Mouse (Mus musculus): ENCODE measurements around the gene Lrrk1. TPM values are rescaled to one million over a fixed set of nuclear protein-coding genes. Genes with fewer than 3 reads are reported as not detected.
"Not testable (repeated sequence)": the region's sequence is repeated elsewhere in the genome, so short reads cannot be mapped to it uniquely, and the experiment has no call there.

Gene Lrrk1
- polyA plus RNA-seq, 1 experiment from 2014 or later = 3.4 TPM

DNA sequence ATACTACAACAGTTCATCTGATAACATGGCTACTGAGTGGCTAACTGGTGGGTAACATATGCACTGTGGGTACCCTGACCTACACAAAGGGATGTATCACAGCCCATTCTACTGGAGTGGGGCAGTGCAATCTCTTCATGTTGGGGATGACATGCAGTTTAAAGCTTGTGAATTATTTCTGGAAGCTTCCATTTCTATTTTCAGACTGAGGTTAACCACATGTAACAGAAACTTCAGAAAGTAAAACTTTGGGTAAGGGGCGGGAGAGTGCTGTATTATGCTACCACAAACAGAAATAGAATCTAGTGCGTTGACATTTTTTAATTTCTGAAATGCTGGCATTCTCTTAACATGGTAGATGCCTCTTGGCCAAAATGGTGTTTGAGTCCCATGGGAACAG, 178.2 kb downstream of the Lrrk1 start:
- H3K4me3 ChIP-seq = no peak overlapping the region
- no peaks in the 10 kb centered on the region for H3K36me3 ChIP-seq
- 84% methylated on average over 2 of the region's 2 CpGs for WGBS
- no peaks in the 10 kb centered on the region for H3K27me3 ChIP-seq
- no peaks in the 10 kb centered on the region for H3K4me1 ChIP-seq (replicated peaks)
- ATAC-seq (ENCODE audit: low FRiP score, low read depth) = no peak
- no peak overlapping the region for H3K4me2 ChIP-seq
- no peak overlapping the region for H3K27ac ChIP-seq (replicated peaks)
- H3K9ac ChIP-seq = no peak overlapping the region
- no peaks in the 10 kb centered on the region; the same call in 1 of the 2 replicates for H3K9me3 ChIP-seq

DNA sequence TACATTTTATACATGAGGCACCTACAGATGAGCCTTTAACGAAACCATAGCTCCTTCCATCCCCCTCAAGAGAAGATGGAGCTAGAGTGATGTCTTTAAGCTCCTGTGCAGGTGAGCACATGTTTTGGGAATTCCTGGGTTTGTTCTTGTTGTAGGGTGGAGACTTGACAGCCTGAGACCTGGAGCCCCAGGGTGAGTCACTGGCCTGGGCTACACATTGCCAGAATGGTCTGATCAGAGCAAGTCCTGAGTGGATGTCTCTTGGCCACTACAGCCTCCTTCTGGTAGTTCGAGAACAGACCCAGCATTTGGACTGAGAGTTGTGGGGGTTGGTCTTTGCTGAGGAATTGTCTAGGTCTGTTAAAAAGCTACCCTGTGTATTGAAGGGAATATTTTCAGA, 186.5 kb downstream of the Lrrk1 start:
- no peak overlapping the region for H3K4me2 ChIP-seq
- peaks cover 12% of the 10 kb centered on the region for H3K4me1 ChIP-seq (replicated peaks)
- WGBS = 87% methylated on average over 2 of the region's 2 CpGs
- H3K9me3 ChIP-seq = no peaks in the 10 kb centered on the region
- H3K27me3 ChIP-seq = no peaks in the 10 kb centered on the region
- ATAC-seq (ENCODE audit: low FRiP score, low read depth) = no peak
- no peaks in the 10 kb centered on the region for H3K36me3 ChIP-seq
- no peak overlapping the region for H3K27ac ChIP-seq (replicated peaks)
- no peak overlapping the region for H3K4me3 ChIP-seq
- no peak overlapping the region for H3K9ac ChIP-seq

DNA sequence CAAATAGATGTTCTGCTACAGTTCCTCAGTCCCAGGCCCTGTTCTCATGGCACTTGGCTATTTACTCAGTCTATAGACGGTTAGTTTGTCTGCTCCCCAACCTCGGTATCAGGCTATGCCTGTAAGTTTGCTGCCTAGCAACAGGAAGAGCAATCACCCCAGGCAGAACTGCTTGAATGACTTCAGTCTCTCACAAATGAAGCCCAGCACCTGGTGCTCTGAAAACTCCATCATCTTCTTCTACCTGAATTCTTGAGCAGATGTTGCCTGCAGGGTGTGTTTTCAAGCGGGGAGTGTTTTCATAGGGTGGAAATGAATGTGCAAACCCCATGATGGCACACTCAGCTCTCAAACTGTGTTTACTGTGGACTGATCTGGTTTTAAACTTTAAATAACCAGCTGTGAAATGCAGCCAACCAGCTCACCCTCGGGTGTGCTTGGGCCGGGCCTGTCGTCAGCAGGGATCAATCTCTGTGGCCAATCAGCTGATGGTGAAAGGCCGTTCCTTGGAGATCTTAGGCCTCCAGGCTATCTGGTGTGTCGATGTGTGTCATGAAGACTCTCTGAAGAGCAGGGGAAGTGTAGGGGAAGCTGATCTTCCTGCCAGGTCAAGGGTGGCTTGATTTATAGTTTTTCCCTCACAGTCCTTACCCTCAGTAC, 187.2 kb downstream of the Lrrk1 start:
- Histone ChIP-seq H3K27me3 (no peaks in the 10 kb centered on the region), H3K9me3 (no peaks in the 10 kb centered on the region), H3K27ac (replicated peaks) (peak overlapping the region; percentile 27; the same call in 1 of the 2 replicates), H3K4me1 (replicated peaks) (peaks cover 12% of the 10 kb centered on the region), H3K4me3 (no peak overlapping the region), H3K9ac (no peak overlapping the region), H3K4me2 (no peak overlapping the region), H3K36me3 (no peaks in the 10 kb centered on the region)
- ATAC-seq (ENCODE audit: low FRiP score, low read depth) = peak; percentile 77
- 43% methylated on average over 8 of the region's 8 CpGs for WGBS

DNA sequence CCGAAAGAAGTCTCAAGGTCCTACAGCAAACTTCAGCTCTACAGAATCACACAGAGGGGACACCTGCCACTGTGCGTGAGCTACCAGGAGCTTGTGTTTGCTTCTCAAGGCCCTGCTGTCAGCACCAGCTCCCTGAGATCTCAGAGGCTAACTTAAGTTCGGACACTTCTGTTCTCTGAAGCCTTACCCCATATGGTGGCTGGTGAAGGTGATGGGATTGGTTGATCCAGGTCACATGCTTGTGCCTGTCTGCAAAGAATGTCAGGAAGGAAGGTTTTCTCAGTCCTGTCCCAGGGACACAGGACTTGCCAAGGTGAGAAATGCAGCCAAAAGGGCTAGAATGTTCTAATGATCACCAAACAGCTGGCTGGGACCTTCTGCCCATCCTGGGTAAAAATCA, 187.8 kb downstream of the Lrrk1 start:
- Histone ChIP-seq H3K4me3 (no peak overlapping the region), H3K27ac (replicated peaks) (peak overlapping the region; percentile 27; the same call in 1 of the 2 replicates), H3K4me2 (no peak overlapping the region), H3K4me1 (replicated peaks) (peaks cover 12% of the 10 kb centered on the region), H3K27me3 (no peaks in the 10 kb centered on the region), H3K36me3 (no peaks in the 10 kb centered on the region), H3K9ac (no peak overlapping the region), H3K9me3 (no peaks in the 10 kb centered on the region)
- no peak; the same call in 1 of the 2 replicates for ATAC-seq (ENCODE audit: low FRiP score, low read depth)
- WGBS = 82% methylated on average over 3 of the region's 3 CpGs

DNA sequence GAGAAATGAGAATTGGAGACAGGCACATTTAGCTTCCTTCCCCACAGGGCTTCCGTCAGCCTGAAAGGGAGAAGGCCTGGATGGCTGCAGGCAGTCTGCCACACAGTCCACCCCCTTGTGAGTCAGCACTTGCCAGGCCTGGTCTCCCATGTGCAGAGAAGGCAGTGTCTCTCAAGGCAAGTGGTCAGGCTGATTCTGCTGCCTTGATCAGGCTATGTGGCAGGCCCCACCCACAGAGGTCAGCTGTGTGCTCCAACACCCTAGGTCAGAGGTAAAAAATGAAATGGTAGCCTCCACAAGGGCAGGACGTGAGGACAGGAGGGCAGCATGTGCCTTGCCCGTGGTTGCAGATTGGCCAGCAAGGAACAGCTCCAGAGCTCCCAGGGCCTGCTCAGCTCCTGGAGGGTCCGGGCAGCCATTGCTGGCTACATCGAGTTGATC, 188.7 kb downstream of the Lrrk1 start:
- H3K36me3 ChIP-seq = no peaks in the 10 kb centered on the region
- peaks cover 12% of the 10 kb centered on the region for H3K4me1 ChIP-seq (replicated peaks)
- H3K4me3 ChIP-seq = no peak overlapping the region
- ATAC-seq (ENCODE audit: low FRiP score, low read depth) = no peak
- 81% methylated on average over 5 of the region's 5 CpGs for WGBS
- H3K9me3 ChIP-seq = no peaks in the 10 kb centered on the region
- 0 out of 2 replicates have a peak overlapping the region, but pooled peaks have one; percentile 12 for H3K27ac ChIP-seq (replicated peaks)
- no peak overlapping the region for H3K9ac ChIP-seq
- no peaks in the 10 kb centered on the region for H3K27me3 ChIP-seq
- H3K4me2 ChIP-seq = no peak overlapping the region

DNA sequence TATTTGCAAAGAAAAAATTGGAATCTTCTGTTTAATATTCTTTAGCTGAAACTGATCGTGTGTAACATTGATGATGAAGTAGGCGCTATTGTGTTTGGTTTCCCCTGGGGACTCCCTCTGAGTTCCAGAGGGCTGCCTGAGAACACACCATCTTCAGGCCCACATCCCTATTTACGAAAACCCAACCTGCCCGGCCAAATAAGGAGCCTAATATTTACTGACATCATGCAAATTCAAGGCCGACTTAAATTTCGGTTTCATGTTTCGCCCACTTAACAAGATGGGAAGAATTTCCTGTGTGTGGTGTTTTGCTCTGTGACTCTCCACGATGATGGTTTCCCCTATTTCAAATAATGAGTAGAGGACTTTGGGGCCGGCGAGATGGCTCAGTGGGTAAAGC, 189.7 kb downstream of the Lrrk1 start:
- Histone ChIP-seq H3K9me3 (no peaks in the 10 kb centered on the region), H3K27me3 (no peaks in the 10 kb centered on the region), H3K36me3 (no peaks in the 10 kb centered on the region), H3K4me1 (replicated peaks) (peaks cover 12% of the 10 kb centered on the region), H3K9ac (no peak overlapping the region), H3K27ac (replicated peaks) (no peak overlapping the region), H3K4me3 (no peak overlapping the region), H3K4me2 (no peak overlapping the region)
- 87% methylated on average over 10 of the region's 10 CpGs for WGBS
- no peak for ATAC-seq (ENCODE audit: low FRiP score, low read depth)

DNA sequence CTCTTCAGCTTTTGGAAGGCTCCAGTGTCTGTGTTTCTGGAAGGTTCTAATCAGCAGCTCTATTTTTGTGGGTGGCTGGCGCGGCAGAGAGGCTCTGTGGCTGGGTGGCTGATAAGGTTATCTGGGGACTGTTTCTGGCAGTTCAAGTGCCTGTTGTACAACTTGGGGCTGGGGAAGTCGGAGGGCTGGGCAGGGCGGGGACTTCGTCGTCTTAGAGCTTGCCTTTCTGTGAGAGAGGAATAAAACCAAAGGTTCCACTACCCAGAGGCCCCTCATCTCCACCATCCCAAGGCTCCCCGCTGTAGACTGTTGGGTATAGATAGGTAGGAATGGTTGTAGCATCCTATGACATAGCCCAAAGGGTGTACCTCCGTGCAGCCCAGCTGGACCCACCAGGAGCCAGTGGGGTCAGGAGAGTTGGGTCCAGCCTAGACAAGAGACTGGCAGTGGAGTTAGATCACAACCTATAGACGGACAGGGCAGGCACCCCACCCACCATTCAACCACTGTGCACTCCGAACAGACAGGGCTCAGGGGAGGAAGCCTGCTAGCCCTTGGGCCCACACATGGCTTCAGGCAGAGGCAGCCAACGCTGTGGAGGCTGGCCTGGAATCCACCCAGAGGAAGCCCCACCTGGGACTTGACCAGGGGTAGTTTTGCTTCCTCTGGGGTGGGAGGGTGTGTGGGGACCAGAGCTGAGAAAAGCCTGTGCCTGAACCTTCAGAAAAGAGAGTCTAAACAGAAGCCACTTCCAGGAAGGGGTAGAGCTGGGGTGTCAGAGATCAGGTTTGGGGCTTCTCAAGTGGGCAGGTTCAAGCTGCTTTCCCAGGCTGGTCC, 191.3 kb downstream of the Lrrk1 start:
- Histone ChIP-seq H3K36me3 (no peaks in the 10 kb centered on the region), H3K27ac (replicated peaks) (no peak overlapping the region), H3K4me2 (no peak overlapping the region), H3K27me3 (no peaks in the 10 kb centered on the region), H3K9ac (no peak overlapping the region), H3K9me3 (no peaks in the 10 kb centered on the region), H3K4me3 (no peak overlapping the region), H3K4me1 (replicated peaks) (peaks cover 12% of the 10 kb centered on the region)
- 83% methylated on average over 11 of the region's 11 CpGs for WGBS
- no peak for ATAC-seq (ENCODE audit: low FRiP score, low read depth)

DNA sequence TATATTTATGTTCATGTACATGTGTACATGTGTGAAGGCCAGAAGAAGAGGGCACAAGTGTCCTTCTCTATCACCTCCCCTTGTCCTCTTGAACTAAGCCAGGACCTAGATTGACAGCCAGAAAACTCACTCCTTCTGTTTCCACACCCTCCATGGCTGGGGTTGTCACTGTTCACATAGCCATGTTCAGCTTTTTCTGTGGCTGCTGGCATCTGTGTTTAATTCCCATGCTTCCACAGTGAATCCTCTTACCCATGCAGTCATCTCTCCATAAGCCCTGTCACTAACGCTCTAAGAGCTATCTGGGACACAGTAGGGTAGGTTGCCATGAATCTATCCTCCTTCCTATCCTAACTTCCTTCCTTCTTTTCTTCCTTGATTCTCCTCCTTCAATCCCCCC, 192.3 kb downstream of the Lrrk1 start:
- Histone ChIP-seq H3K9ac (no peak overlapping the region), H3K4me1 (replicated peaks) (peaks cover 10% of the 10 kb centered on the region), H3K27ac (replicated peaks) (no peak overlapping the region), H3K4me3 (no peak overlapping the region), H3K9me3 (no peaks in the 10 kb centered on the region), H3K4me2 (no peak overlapping the region), H3K36me3 (no peaks in the 10 kb centered on the region), H3K27me3 (no peaks in the 10 kb centered on the region)
- 88% methylated on average over 1 of the region's 1 CpGs for WGBS
- no peak for ATAC-seq (ENCODE audit: low FRiP score, low read depth)

DNA sequence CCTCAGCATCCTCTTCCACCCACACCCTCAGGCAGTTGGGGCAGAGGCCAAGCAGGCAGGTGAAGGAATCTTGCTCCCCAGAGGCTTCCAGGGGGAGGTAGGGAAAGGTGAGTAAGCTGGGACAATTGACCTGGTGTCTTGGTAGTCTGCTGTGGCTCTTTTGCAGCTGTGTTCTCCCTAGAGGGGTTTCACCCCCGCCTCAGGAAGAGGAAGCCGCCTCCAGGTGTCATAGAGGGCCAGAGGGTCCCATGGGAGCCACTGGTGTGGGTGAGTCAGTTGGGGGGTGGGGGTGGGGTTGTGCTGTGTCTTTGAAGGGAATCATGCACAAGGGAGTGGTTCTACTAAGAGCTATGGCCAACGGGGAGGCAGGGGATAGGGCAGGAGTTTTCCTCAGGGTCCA, 193.6 kb downstream of the Lrrk1 start:
- 85% methylated on average over 3 of the region's 3 CpGs for WGBS
- H3K4me1 ChIP-seq (replicated peaks) = peaks cover 2% of the 10 kb centered on the region; the same call in 1 of the 2 replicates
- no peak overlapping the region for H3K9ac ChIP-seq
- no peak overlapping the region for H3K4me3 ChIP-seq
- no peak for ATAC-seq (ENCODE audit: low FRiP score, low read depth)
- H3K9me3 ChIP-seq = no peaks in the 10 kb centered on the region
- no peaks in the 10 kb centered on the region for H3K27me3 ChIP-seq
- no peak overlapping the region for H3K27ac ChIP-seq (replicated peaks)
- no peak overlapping the region for H3K4me2 ChIP-seq
- H3K36me3 ChIP-seq = no peaks in the 10 kb centered on the region

DNA sequence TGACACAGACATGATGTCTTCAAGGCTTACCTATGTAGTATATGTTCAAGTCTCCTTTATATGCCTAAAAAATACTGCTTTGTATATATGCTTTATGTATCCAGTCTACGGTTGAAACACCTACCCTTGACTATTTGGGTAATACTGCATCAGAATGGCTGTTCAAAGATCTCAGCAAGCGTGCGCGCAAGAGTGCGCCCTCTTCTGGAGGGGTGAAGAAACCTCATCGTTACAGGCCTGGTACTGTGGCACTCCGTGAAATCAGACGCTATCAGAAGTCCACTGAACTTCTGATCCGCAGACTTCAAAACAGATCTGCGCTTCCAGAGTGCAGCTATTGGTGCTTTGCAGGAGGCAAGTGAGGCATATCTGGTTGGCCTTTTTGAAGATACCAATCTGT, 197.8 kb downstream of the Lrrk1 start:
- H3K4me1 ChIP-seq (replicated peaks); H3K9ac ChIP-seq; H3K36me3 ChIP-seq; ATAC-seq (ENCODE audit: low FRiP score, low read depth); H3K4me3 ChIP-seq; H3K27ac ChIP-seq (replicated peaks); H3K4me2 ChIP-seq; H3K9me3 ChIP-seq; H3K27me3 ChIP-seq: not testable (repeated sequence)
- 93% methylated on average over 10 of the region's 10 CpGs for WGBS

DNA sequence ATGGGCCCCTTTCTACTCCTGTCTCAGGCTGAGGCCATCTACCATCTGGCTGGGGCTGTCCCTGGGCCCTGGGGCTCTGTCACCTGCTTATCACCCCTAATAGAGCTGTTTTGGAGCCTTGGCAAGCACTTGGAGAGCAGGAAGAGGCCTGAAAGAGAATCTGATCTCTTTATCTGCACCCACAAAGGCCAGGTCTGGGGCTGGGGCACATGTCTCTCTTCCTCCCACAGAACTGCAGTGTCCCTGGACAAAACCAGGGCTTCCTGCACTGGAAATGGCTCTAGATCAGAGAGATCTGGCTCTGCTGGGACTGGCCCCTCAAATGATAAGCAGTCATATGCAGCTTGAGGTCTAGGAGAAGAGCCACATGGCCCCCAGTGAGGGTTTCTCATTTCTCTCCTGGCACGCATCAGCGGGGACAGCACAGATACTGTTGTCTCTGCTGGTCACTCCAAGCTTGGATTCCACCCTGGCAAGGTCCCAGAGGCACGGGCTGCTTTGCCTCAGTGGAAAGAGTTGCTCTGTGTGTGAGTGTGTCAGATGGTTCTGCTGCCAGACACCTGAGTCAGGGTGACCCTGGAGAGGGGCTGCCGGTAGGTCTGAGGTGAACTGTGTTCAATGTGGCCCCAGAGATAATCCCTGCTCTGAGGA, 200.4 kb downstream of the Lrrk1 start:
- H3K4me1 ChIP-seq (replicated peaks) = no peaks in the 10 kb centered on the region

DNA sequence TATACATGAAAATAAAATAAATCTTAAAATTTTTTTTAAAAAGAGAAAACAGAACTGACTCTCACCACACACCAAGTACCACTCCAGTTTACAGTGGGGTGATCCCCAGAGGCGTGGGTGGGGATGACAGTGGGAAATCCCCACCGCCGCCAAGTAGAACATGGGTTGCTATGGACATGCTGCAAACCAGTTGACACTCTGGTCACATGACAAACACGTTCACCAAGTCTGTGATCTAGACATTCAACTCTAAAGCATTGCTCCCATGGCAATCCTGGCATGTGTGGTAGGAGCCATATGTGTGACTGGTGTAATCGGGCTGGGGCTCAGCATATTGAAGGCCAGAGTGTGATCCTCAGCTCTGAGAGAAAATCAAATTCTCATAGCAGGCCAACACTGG, 202.8 kb downstream of the Lrrk1 start:
- WGBS = 89% methylated on average over 5 of the region's 5 CpGs
- Histone ChIP-seq H3K27ac (replicated peaks) (no peak overlapping the region), H3K27me3 (no peaks in the 10 kb centered on the region), H3K4me1 (replicated peaks) (no peaks in the 10 kb centered on the region), H3K9me3 (no peaks in the 10 kb centered on the region), H3K9ac (no peak overlapping the region), H3K36me3 (no peaks in the 10 kb centered on the region), H3K4me3 (no peak overlapping the region), H3K4me2 (no peak overlapping the region)
- ATAC-seq (ENCODE audit: low FRiP score, low read depth) = no peak

More for the DNA sequence above, 200.4 kb downstream of the Lrrk1 start:
- no peaks in the 10 kb centered on the region for H3K9me3 ChIP-seq
- 74% methylated on average over 4 of the region's 4 CpGs for WGBS
- ATAC-seq (ENCODE audit: low FRiP score, low read depth) = no peak
- H3K9ac ChIP-seq = no peak overlapping the region
- no peaks in the 10 kb centered on the region for H3K27me3 ChIP-seq
- H3K27ac ChIP-seq (replicated peaks) = no peak overlapping the region
- H3K4me3 ChIP-seq = no peak overlapping the region
- no peak overlapping the region for H3K4me2 ChIP-seq
- H3K36me3 ChIP-seq = no peaks in the 10 kb centered on the region
